Mouse (Mus musculus) lung, postnatal 0 days (tissue): ENCODE data around the gene Cct7.

Source experiments
- CTCF ChIP-seq: IDR thresholded peaks from 2 replicates; pipeline ENCODE4 v1.5.1; 2016; ENCODE audit warnings: antibody characterized with exemption, mild to moderate bottlenecking
- EP300 ChIP-seq: IDR thresholded peaks from 2 replicates; pipeline ENCODE4 v1.6.1; 2016; ENCODE audit warnings: antibody characterized with exemption, mild to moderate bottlenecking, control low read depth

- TF ChIP-seq CTCF (no peak), EP300 (no peak)
Observed at GRCm38 (mm10) chr6:85491606-85492005, 40.3 kb downstream of the Cct7 start.
